Mouse (Mus musculus) midbrain, embryonic 14.5 days (tissue): ENCODE measurements around the gene Echdc3. TPM values are rescaled to one million over a fixed set of nuclear protein-coding genes. Genes with fewer than 3 reads are reported as not detected.

Experiments used
- ATAC-seq: fragments of 200-750 bp; cut with Nextera tagmentation; 2 replicates; pipeline ENCODE4 v1.8.0; 2017; ENCODE audit warnings: moderate number of reproducible peaks, moderate library complexity; ENCODE audit not compliant: low FRiP score, low TSS enrichment
- DNase-seq: peaks from one replicate; pipeline ENCODE4 v3.0.0-alpha.2; 2015
- H3K27ac ChIP-seq: fragments of 300-500 bp; sonication (generic); replicated peaks from 2 replicates; pipeline ENCODE4 v1.5.1; 2014; ENCODE audit warnings: mild to moderate bottlenecking, low read depth, low read length, moderate library complexity
- H3K27me3 ChIP-seq: fragments of 300-500 bp; sonication (generic); 2 replicates; pipeline ENCODE4 v1.6.1; 2014; ENCODE audit warnings: low read length, control low read depth, mixed read lengths; ENCODE audit not compliant: control insufficient read depth, insufficient read depth
- H3K36me3 ChIP-seq: fragments of 300-500 bp; sonication (generic); 2 replicates; pipeline ENCODE4 v1.6.1; 2014; ENCODE audit warnings: low read length, control low read depth; ENCODE audit not compliant: control insufficient read depth, insufficient read depth
- H3K4me1 ChIP-seq: fragments of 300-500 bp; sonication (generic); 2 replicates; pipeline ENCODE4 v1.6.1; 2014; ENCODE audit warnings: mild to moderate bottlenecking, antibody characterized with exemption, low read length, control low read depth; ENCODE audit not compliant: control insufficient read depth, insufficient read depth
- H3K4me2 ChIP-seq: fragments of 300-500 bp; sonication (generic); 2 replicates; pipeline ENCODE4 v1.6.1; 2014; ENCODE audit warnings: mild to moderate bottlenecking, low read length, moderate library complexity
- H3K4me3 ChIP-seq: fragments of 300-500 bp; sonication (generic); replicated peaks from 2 replicates; pipeline ENCODE4 v1.5.1; 2014; ENCODE audit warnings: low read depth, low read length
- H3K9ac ChIP-seq: fragments of 300-500 bp; sonication (generic); replicated peaks from 2 replicates; pipeline ENCODE4 v1.6.1; 2014; ENCODE audit warnings: mild to moderate bottlenecking, low read length, moderate library complexity
- H3K9me3 ChIP-seq: fragments of 300-500 bp; sonication (generic); 2 replicates; pipeline ENCODE4 v1.6.1; 2016; ENCODE audit warnings: low read length, control low read depth, mixed read lengths; ENCODE audit not compliant: control insufficient read depth
- WGBS: fragments of 180-500 bp; shearing (Covaris S2); extraction: QIAGEN DNeasy Blood & Tissue Kit; methylation state at CpG from one replicate; pipeline ENCODE4 v1.1.7; 2014; 5-methylcytosine and 5-hydroxymethylcytosine counted together
- polyA plus RNA-seq: library from polyadenylated mRNA; unstranded; fragments of >200 nt; fragmentation: Nextera tagmentation; extraction: Ambion mirVana; gene quantifications from 2 replicates; pipeline ENCODE4 v1.2.1, GENCODE M21; 2014

Echdc3 gene
- polyA plus RNA-seq, 1 experiment from 2014 or later, result 0.70 TPM

DNA sequence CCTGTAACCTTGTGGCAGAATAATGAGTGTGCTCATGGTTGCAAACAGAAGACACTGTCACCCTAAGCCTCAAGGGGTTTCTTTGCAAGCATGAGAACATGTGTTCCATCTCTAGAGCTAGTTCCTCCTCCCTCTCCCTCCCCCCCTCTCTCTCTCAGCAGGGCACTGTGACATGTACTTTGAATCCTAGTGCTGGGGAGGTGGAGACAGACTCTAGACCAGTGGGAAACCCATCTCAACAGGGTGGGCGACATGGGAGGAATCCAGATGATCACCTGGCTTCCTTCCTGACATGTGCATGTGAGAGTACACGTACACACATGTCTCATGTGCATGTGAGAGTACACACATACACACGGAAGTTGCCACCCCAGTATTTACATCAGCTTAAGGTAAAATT, 3.1 kb downstream of the Echdc3 start:
- H3K9me3 ChIP-seq, result no peaks in the 10 kb centered on the region
- H3K4me2 ChIP-seq, result no peak overlapping the region
- ATAC-seq (no peak), DNase-seq (no peak)
- H3K36me3 ChIP-seq, result no peaks in the 10 kb centered on the region
- peaks cover 16% of the 10 kb centered on the region for H3K4me1 ChIP-seq
- H3K27me3 ChIP-seq, result no peaks in the 10 kb centered on the region
- WGBS, result 88% methylated on average over 3 of the region's 3 CpGs
- H3K4me3 ChIP-seq, result no peak overlapping the region
- no peak overlapping the region for H3K9ac ChIP-seq
- no peak overlapping the region for H3K27ac ChIP-seq

DNA sequence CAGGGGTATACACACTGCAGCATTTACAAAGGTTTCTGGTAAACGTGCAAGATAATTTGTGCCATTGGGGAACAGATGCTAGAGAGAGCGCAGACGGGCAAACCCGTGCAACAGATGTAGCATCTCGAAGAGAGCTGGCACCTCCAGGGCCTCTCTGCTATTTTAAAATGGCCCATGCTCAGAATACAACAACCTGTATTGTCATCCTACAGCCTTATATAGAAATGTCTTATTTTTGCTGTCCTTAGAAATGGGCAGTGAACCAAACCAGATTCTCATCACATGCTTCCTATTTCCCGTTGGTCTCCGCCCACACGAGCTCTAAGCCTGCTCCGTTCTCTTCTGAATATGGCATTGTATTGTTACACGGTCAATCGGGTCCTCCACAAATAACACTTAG, 3.7 kb downstream of the Echdc3 start:
- no peak for DNase-seq
- no peak for ATAC-seq

DNA sequence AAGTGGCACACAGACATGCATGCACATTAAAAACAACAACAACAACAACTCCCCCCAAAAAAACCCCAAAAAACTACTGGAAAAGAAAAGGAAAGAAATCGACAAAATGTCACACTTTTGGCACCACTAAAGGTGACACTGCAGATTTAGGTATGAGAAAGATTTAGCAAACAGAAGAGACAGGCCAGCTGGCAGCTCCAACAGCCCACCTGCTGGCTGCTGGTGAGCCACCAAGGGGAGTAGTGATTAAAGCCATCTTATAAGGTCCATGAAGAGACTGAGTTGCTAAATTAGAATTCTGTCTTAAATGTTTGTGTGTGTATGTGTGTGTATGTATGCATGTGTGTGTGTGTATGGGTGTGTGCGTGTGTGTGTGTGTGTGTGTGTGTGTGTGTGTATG, 5.1 kb downstream of the Echdc3 start:
- H3K27me3 ChIP-seq, result no peaks in the 10 kb centered on the region
- H3K4me1 ChIP-seq, result peaks cover 5% of the 10 kb centered on the region
- H3K36me3 ChIP-seq, result no peaks in the 10 kb centered on the region
- no peak for DNase-seq
- ATAC-seq, result no peak
- H3K9me3 ChIP-seq, result no peaks in the 10 kb centered on the region
- no peak overlapping the region for H3K4me2 ChIP-seq
- H3K9ac ChIP-seq, result no peak overlapping the region
- H3K27ac ChIP-seq, result no peak overlapping the region
- H3K4me3 ChIP-seq, result no peak overlapping the region
- 92% methylated on average over 2 of the region's 2 CpGs for WGBS

More for the DNA sequence above, 3.7 kb downstream of the Echdc3 start:
- Histone ChIP-seq H3K4me3 (no peak overlapping the region), H3K9ac (no peak overlapping the region), H3K36me3 (no peaks in the 10 kb centered on the region), H3K27ac (no peak overlapping the region), H3K9me3 (no peaks in the 10 kb centered on the region), H3K4me2 (no peak overlapping the region), H3K27me3 (no peaks in the 10 kb centered on the region), H3K4me1 (peaks cover 16% of the 10 kb centered on the region)
- 80% methylated on average over 11 of the region's 11 CpGs for WGBS

DNA sequence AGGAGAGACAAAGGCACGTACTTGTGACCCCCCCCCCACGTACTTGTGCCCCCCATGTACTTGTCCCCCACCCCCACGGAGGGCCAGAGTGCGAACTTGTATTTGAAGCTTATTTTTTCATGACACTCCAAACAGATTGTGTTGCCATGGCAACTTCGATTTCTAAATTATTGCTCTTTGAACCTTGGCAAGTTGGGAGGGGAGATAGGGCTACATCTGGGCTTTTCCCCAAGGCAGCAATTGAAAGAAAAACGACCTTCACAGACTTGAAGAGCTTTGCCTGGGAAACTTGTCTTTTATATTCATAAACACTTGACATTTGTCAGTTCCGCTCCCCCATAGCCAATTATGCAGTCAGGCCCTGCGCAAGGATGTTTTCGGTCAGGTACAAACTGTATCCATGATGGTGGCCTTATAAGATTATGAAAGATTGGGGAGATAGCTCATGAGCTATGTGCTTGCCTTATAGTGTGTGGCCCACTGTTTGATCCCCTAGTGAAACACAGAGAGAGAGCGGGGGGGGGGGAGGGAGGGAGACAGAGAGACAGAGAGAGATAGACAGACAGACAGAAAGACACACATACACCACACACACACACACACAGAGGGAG, 16.4 kb downstream of the Echdc3 start:
- Histone ChIP-seq H3K9ac (no peak overlapping the region), H3K4me2 (0 out of 2 replicates have a peak overlapping the region, but pooled peaks have one; percentile 23), H3K36me3 (no peaks in the 10 kb centered on the region), H3K27ac (peak overlapping the region; percentile 17; the same call in 1 of the 2 replicates), H3K27me3 (no peaks in the 10 kb centered on the region), H3K9me3 (no peaks in the 10 kb centered on the region), H3K4me1 (peaks cover 18% of the 10 kb centered on the region), H3K4me3 (no peak overlapping the region)
- WGBS, result 19% methylated on average over 10 of the region's 10 CpGs
- DNase-seq (peak; percentile 80), ATAC-seq (peak; percentile 44)

DNA sequence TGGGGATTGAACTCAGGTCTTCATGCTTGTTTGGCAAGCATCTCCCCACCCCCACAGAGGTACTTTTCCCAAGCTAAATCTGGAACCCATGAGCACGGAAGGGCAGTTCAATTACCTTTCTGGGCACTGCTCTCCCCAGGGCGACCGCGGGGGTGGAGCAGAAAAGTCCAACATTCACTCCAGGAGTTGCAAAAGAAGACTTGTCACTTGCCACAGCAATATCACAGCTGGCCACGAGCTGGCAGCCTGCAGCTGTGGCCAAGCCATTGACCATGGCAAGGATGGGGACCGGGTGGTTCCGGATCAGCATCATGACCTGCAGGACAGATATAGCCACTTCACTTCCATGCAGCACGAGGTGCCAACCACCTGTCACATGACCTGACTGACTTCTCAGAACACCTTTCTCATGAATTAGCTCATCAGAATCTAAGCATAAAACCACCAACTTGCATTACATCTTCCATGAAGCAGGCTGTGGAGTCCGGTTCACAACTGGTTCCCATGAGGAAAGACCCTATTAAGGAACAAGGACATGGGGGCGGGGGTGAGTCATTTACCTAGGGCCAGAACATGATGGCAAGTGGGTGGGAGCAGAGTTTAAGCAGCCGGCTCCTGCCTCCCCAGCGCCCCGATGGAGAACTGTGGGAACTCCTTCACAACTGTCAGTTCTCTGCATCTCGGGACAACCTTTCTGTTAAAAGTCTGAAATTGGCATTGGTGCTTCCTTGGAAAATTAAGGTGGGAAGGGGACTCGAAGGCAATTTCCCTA, 17.2 kb downstream of the Echdc3 start:
- ATAC-seq, result 0 out of 2 replicates have a peak, but pooled peaks have one; percentile 41
- 0 out of 2 replicates have a peak overlapping the region, but pooled peaks have one; percentile 23 for H3K4me2 ChIP-seq

DNA sequence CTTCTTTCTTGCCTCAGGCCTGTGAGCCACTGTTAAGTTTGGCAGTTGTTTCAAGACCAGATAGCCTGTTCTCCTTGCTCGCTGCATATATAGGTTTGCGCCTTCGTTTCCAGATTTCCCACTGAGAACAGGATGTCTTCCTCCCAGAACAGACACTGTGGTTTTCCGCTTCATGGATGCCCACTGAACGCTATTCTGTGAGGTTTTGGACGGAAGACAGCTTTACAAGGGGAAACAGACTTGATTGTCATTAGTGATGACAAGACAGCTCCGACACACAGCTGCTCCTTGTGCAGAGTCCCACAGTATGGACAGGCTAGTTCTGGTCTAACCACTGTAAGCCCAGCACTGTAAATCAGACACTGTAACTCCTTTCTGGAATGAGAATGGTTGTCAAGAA, 18.3 kb downstream of the Echdc3 start:
- no peaks in the 10 kb centered on the region for H3K27me3 ChIP-seq
- no peaks in the 10 kb centered on the region for H3K36me3 ChIP-seq
- DNase-seq (peak; percentile 24), ATAC-seq (no peak; the same call in 1 of the 2 replicates)
- no peak overlapping the region for H3K27ac ChIP-seq
- 70% methylated on average over 7 of the region's 7 CpGs for WGBS
- H3K9me3 ChIP-seq, result no peaks in the 10 kb centered on the region
- no peak overlapping the region for H3K4me3 ChIP-seq
- H3K4me2 ChIP-seq, result no peak overlapping the region
- H3K4me1 ChIP-seq, result peaks cover 18% of the 10 kb centered on the region
- no peak overlapping the region for H3K9ac ChIP-seq

More for the DNA sequence above, 17.2 kb downstream of the Echdc3 start:
- H3K4me1 ChIP-seq, result peaks cover 18% of the 10 kb centered on the region
- H3K9ac ChIP-seq, result no peak overlapping the region
- H3K36me3 ChIP-seq, result no peaks in the 10 kb centered on the region
- peak; percentile 28 for DNase-seq
- no peak overlapping the region for H3K4me3 ChIP-seq
- no peak overlapping the region; the same call in 1 of the 2 replicates for H3K27ac ChIP-seq
- no peaks in the 10 kb centered on the region for H3K27me3 ChIP-seq
- 72% methylated on average over 15 of the region's 15 CpGs for WGBS
- H3K9me3 ChIP-seq, result no peaks in the 10 kb centered on the region

DNA sequence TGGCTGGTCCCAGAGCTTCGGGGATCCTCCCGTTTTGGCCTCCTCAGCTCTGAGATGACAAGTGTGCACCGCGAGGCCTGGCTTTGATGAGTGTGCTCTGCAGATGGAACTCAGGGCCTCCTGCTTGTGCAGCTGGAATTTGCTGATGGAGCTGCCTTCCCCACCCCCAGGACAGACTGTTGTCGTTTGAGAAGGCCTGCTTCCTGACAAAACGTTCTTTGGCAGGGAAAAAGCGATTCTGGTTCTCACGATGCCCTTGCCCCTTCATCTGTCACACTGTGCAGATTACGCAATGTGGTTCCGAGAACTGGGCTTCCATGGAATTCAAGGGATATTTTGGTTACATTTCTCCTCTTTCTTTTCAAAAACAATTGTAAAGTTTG, 19.3 kb downstream of the Echdc3 start:
- Histone ChIP-seq H3K9me3 (no peaks in the 10 kb centered on the region), H3K4me2 (no peak overlapping the region), H3K9ac (no peak overlapping the region), H3K27ac (no peak overlapping the region), H3K4me1 (peaks cover 18% of the 10 kb centered on the region), H3K36me3 (no peaks in the 10 kb centered on the region), H3K4me3 (no peak overlapping the region), H3K27me3 (no peaks in the 10 kb centered on the region)
- ATAC-seq (no peak), DNase-seq (no peak)
- 74% methylated on average over 10 of the region's 10 CpGs for WGBS

DNA sequence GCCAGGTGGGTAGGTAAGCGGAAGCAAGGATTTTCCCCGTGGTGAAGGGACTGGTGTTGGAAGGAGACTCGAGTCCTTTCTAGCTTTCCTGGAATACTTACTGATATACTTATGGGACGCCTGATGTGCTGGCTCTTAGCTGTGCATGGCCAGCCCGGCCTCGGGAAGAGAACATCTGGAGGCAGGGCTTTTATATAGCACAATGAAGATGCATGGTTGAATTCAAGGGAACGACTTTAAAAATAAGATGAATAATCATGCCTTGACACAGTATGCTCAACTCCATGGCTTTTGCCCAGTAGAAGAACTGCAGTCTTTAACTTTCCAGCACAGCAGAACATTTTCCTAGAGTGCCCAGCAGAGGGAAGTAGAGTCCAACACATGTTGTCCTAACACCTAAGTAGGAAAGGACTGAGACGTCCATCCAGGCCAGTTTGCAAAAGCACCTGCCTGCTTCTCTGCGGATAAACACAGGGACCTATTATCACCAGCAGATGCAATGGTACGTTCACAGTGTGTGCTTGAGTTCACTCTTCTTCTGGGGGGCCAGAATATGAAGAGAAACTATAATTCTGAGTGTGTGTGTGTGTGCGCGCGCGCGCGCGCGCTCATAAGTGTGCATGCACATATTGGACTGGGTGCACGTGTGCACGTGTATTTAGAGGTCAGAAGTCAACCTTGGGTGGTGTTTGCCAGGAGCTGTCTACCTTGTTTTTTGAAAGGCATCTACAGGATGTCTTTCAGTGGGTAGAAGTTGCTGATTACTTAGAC, 19.8 kb downstream of the Echdc3 start:
- ATAC-seq, result peak; percentile 61; the same call in 1 of the 2 replicates
- H3K4me1 ChIP-seq, result peaks cover 18% of the 10 kb centered on the region
- H3K9me3 ChIP-seq, result no peaks in the 10 kb centered on the region
- H3K27me3 ChIP-seq, result no peaks in the 10 kb centered on the region
- 72% methylated on average over 20 of the region's 20 CpGs for WGBS
- H3K27ac ChIP-seq, result no peak overlapping the region
- no peak overlapping the region for H3K9ac ChIP-seq
- H3K36me3 ChIP-seq, result no peaks in the 10 kb centered on the region
- H3K4me3 ChIP-seq, result no peak overlapping the region
- H3K4me2 ChIP-seq, result no peak overlapping the region
- DNase-seq, result peak; percentile 90
